Mouse (Mus musculus): ENCODE data around the gene Nup214.

DNA sequence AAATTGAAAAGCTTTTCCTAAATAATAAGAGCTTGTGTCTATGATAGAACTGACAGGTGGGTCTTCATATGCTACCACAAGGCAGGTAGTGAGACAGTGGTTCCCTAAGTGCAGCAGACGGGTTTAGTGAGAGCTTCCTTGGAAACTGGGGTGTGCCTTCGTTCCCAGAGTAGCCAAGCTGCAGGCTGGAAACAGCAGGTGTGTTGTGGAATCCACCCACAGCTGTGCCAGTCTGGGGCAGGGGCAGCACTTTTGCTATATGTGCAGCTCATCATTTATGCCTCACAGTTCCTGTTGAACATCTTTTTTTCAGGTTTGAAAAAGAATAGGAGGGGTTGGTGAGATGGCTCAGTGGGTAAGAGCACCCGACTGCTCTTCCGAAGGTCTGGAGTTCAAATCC is 50.1 kb downstream of the Nup214 start:
- TF ChIP-seq CTCF (IDR thresholded peaks at IDR 0.05; ENCODE audit: control insufficient read depth, insufficient read depth, low read length): no peak
- TF ChIP-seq POLR2A (IDR thresholded peaks at IDR 0.05; ENCODE audit: borderline replicate concordance, control insufficient read depth, low read depth, low read length): no peak
